Mouse (Mus musculus) kidney, adult 2 months (tissue): Measurements from ENCODE around the gene Spaca7.

ENCODE experiments used
- CTCF ChIP-seq: fragments of 200-500 bp; conservative IDR thresholded peaks from 2 replicates; pipeline ENCODE4 v1.5.1; 2011; ENCODE audit warnings: low read depth, mild to moderate bottlenecking, control low read depth, low read length, moderate library complexity, mixed read lengths; ENCODE audit not compliant: insufficient read depth, insufficient read length
- POLR2A ChIP-seq: fragments of 200-500 bp; IDR thresholded peaks from one replicate; pipeline ENCODE4 v1.6.1; 2011; ENCODE audit warnings: low read depth, low read length, control low read depth

DNA sequence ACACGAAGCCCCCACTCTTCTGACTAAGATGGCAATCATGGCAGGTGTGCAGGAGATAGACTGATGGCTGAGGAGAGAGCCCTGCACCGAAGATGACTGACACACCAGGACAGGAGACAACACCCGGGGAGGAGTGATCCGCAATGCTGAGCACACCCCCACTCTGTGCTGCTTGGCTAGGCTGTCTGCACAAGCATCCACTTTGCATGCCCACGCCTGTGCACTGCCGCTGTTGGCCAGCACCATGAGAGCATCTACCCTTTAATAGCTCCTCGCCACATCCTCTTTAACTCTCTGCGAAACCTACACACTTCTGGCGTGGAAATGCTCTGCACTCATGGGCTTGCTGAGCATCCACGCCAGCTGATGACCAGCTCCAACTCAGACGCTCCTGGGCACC is 65.6 kb downstream of the Spaca7 start:
- no peak for TF ChIP-seq POLR2A
- TF ChIP-seq CTCF, result no peak
